Mouse (Mus musculus) ES-Bruce4 (cell line): Measurements from ENCODE around the gene Ppm1l.

Experiments used
- CTCF ChIP-seq: IDR thresholded peaks from one replicate; pipeline ENCODE4 v1.8.1; 2011; ENCODE audit warnings: low read depth, low read length
- POLR2A ChIP-seq: IDR thresholded peaks from one replicate; pipeline ENCODE4 v1.8.1; 2011; ENCODE audit warnings: low read length; ENCODE audit not compliant: insufficient read depth

DNA sequence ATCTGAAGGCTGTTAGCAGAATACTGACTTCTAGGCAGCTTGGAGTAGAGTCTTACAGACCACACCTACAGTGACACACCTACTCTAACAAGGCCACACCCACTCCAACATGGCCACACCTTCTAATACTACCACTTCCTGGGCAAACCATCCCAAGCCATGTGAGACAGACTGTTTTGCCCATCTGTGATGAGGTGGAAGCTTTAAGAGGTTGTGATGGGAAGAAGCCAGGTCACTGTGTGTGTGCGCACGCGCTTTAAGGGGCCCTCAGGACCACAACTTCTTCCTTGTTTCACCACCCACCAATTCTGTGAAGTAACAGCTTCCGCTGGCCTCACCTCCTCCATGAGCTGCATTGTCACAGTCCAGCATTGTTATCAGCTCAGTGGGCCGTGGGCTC lies 112.7 kb downstream of the Ppm1l start:
- no peak for TF ChIP-seq POLR2A
- no peak for TF ChIP-seq CTCF
